Mouse (Mus musculus): ENCODE results near the gene Gm49395. TPM values are rescaled to one million over a fixed set of nuclear protein-coding genes. Genes with fewer than 3 reads are reported as not detected.

The Gm49395 gene
- total and polyA plus RNA-seq, 3 experiments: 0.30 to 0.69 TPM; not detected in 1

DNA sequence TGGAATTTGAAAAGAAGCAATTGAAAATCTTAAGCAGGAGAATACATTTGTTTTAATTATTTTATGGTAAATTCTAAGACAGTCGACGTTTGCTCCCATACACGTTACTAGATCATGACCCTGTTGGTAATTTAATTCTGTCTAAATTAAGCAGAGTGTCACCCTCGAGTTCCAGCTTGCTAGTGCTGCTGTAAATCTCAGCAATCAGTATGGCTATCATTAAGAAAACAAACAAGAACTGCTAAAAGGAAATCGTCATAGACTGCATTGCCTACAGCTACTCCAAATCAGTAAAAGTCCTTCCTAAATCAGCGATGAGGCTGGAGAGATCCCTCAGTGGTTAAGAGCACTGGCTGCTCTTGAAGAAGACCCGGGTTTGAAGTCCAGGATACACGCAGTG is 66.3 kb downstream of the Gm49395 start:
- in situ Hi-C loops (cut with MboI; ENCODE audit: low pct_ligation_motif_present, low pct_unique_long_range_greater_than_20kb, low sequenced_read_pairs) (no loop called here), dilution Hi-C loops (cut with MboI; ENCODE audit: extremely low pct_ligation_motif_present, extremely low pct_unique_long_range_greater_than_20kb, low sequenced_read_pairs) (no loop called here)
- H3K79me2 ChIP-seq (replicated peaks; ENCODE audit: control insufficient read depth, extremely low read depth, insufficient read depth, poor library complexity, severe bottlenecking): no peaks in the 10 kb centered on the region
- TF ChIP-seq EP300 (IDR thresholded peaks at IDR 0.05; ENCODE audit: low read length) (no peak), MAX (IDR thresholded peaks at IDR 0.05; ENCODE audit: low read length) (no peak), ZMIZ1 (IDR thresholded peaks at IDR 0.05; ENCODE audit: low read depth, low read length) (no peak), JUND (conservative IDR thresholded peaks at IDR 0.05; ENCODE audit: low read depth, low read length) (no peak), JUN (IDR thresholded peaks at IDR 0.05; ENCODE audit: insufficient read depth, low read depth, low read length) (no peak), POLR2A (IDR thresholded peaks at IDR 0.05; ENCODE audit: low read depth, low read length) (no peak), NELFE (IDR thresholded peaks at IDR 0.05; ENCODE audit: low read depth, low read length) (no peak), ZC3H11A (IDR thresholded peaks at IDR 0.05; ENCODE audit: low read depth, low read length) (no peak), SMC3 (IDR thresholded peaks at IDR 0.05; ENCODE audit: low read depth, low read length) (no peak), TBP (conservative IDR thresholded peaks at IDR 0.05; ENCODE audit: low read depth, low read length) (no peak)
- no peak overlapping the region for H3K9ac ChIP-seq (ENCODE audit: insufficient read depth, low read depth)
- no peaks in the 10 kb centered on the region for H3K9me3 ChIP-seq (replicated peaks; ENCODE audit: low read length)
- H3K4me2 ChIP-seq (ENCODE audit: insufficient read depth, low read depth, poor library complexity, severe bottlenecking): no peak overlapping the region
- H3K36me3 ChIP-seq (replicated peaks in 1 of 2; ENCODE audit: control insufficient read depth in 1 of 2, insufficient read depth in 1 of 2, low read length in 1 of 2): no peaks in the 10 kb centered on the region
- H3K4me3 ChIP-seq (replicated peaks in 1 of 3; ENCODE audit: low read depth in 2 of 3, low read length in 2 of 3, poor library complexity in 1 of 3): no peak overlapping the region
- no peak overlapping the region for H3K27ac ChIP-seq (ENCODE audit: insufficient read depth, low read depth)
- H3K4me1 ChIP-seq (ENCODE audit: control insufficient read depth in 1 of 2, insufficient read depth in 2 of 2): no peaks in the 10 kb centered on the region
- DNase-seq (ENCODE audit: extremely low read depth): no peak
- no peaks in the 10 kb centered on the region for H3K27me3 ChIP-seq (replicated peaks)

GRCm38 (mm10) chr13:115033135-115033534 is 68.6 kb downstream of the Gm49395 start:
- Histone ChIP-seq H3K27me3 (replicated peaks) (no peaks in the 10 kb centered on the region), H3K9ac (ENCODE audit: insufficient read depth, low read depth) (no peak overlapping the region), H3K4me2 (ENCODE audit: insufficient read depth, low read depth, poor library complexity, severe bottlenecking) (no peak overlapping the region), H3K27ac (ENCODE audit: insufficient read depth, low read depth) (no peak overlapping the region), H3K4me3 (replicated peaks in 1 of 3; ENCODE audit: low read depth in 2 of 3, low read length in 2 of 3, poor library complexity in 1 of 3) (no peak overlapping the region), H3K9me3 (replicated peaks; ENCODE audit: low read length) (no peaks in the 10 kb centered on the region), H3K4me1 (ENCODE audit: control insufficient read depth in 1 of 2, insufficient read depth in 2 of 2) (no peaks in the 10 kb centered on the region), H3K79me2 (replicated peaks; ENCODE audit: control insufficient read depth, extremely low read depth, insufficient read depth, poor library complexity, severe bottlenecking) (no peaks in the 10 kb centered on the region), H3K36me3 (replicated peaks in 1 of 2; ENCODE audit: control insufficient read depth in 1 of 2, insufficient read depth in 1 of 2, low read length in 1 of 2) (no peaks in the 10 kb centered on the region)
- in situ Hi-C loops (cut with MboI; ENCODE audit: low pct_ligation_motif_present, low pct_unique_long_range_greater_than_20kb, low sequenced_read_pairs): no loop called here
- no peak for DNase-seq (ENCODE audit: extremely low read depth)
- dilution Hi-C loops (cut with MboI; ENCODE audit: extremely low pct_ligation_motif_present, extremely low pct_unique_long_range_greater_than_20kb, low sequenced_read_pairs): no loop called here
- TF ChIP-seq MAZ (IDR thresholded peaks at IDR 0.05; ENCODE audit: low read depth, low read length) (no peak), USF2 (conservative IDR thresholded peaks at IDR 0.05; ENCODE audit: low read depth, low read length) (no peak), ZKSCAN1 (IDR thresholded peaks at IDR 0.05; ENCODE audit: borderline replicate concordance, low read depth, low read length) (no peak)

DNA sequence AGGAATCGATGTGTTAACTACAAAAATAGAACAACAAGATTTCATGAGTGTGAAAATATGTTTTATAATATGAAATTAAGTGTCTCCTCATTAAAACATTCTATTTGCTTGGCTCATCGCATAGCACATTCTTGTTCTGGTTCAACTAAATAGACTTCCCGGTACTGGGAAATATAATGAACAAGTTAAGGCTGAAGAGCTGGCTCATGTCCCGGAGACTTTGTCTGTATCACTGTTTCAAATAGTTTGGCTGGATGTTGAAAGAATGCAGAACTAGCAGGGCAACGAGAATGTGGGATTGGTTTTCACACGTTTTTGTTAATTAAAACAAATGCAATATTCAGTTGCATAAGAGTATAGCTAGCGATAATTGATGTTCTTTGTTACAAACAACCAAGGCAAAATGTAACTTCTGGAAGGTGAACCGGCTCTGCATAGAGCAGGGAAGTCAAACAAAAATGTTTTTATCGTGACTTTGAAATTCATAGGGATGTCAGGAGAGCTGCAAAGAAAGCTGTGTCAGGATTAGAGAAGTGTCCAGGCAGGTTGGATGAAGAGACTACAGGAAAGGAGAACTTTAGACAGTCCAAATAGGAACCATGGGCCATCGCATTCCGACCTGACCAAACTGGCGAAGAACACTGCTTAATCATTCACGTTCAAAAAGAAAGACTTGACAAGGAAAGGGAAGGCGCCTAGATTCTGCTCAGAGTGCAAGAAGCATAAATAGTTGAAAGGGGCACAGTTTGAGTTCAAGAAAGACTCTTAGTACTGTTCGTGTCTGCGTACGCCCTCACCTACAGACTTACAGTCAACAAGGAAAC is 70.3 kb downstream of the Gm49395 start:
- Histone ChIP-seq H3K4me3 (replicated peaks in 1 of 3; ENCODE audit: low read depth in 2 of 3, low read length in 2 of 3, poor library complexity in 1 of 3) (no peak overlapping the region), H3K4me2 (ENCODE audit: insufficient read depth, low read depth, poor library complexity, severe bottlenecking) (no peak overlapping the region), H3K27me3 (replicated peaks) (no peaks in the 10 kb centered on the region), H3K79me2 (replicated peaks; ENCODE audit: control insufficient read depth, extremely low read depth, insufficient read depth, poor library complexity, severe bottlenecking) (no peaks in the 10 kb centered on the region), H3K4me1 (ENCODE audit: control insufficient read depth in 1 of 2, insufficient read depth in 2 of 2) (no peaks in the 10 kb centered on the region), H3K9ac (ENCODE audit: insufficient read depth, low read depth) (no peak overlapping the region), H3K27ac (ENCODE audit: insufficient read depth, low read depth) (no peak overlapping the region), H3K36me3 (replicated peaks in 1 of 2; ENCODE audit: control insufficient read depth in 1 of 2, insufficient read depth in 1 of 2, low read length in 1 of 2) (no peaks in the 10 kb centered on the region), H3K9me3 (replicated peaks; ENCODE audit: low read length) (no peaks in the 10 kb centered on the region)
- no peak for DNase-seq (ENCODE audit: extremely low read depth)
- in situ Hi-C loops (cut with MboI; ENCODE audit: low pct_ligation_motif_present, low pct_unique_long_range_greater_than_20kb, low sequenced_read_pairs): no loop called here
- dilution Hi-C loops (cut with MboI; ENCODE audit: extremely low pct_ligation_motif_present, extremely low pct_unique_long_range_greater_than_20kb, low sequenced_read_pairs): no loop called here
- TF ChIP-seq SMC3 (IDR thresholded peaks at IDR 0.05; ENCODE audit: low read depth, low read length) (no peak), MYC (IDR thresholded peaks at IDR 0.05; ENCODE audit: low read depth, low read length) (no peak), E2F4 (IDR thresholded peaks at IDR 0.05; ENCODE audit: insufficient replicate concordance, low read depth, low read length) (no peak), MEF2A (IDR thresholded peaks at IDR 0.05; ENCODE audit: borderline replicate concordance, low read depth, low read length) (no peak), PAX5 (IDR thresholded peaks at IDR 0.05; ENCODE audit: low read length) (no peak), MXI1 (IDR thresholded peaks at IDR 0.05; ENCODE audit: low read depth, low read length) (no peak)
